Mouse (Mus musculus) cerebellum, postnatal 36 days (tissue): ENCODE results near the gene Gm8439.

Experiments used
- DNase-seq, 2 experiments: peaks; one replicate each; pipeline ENCODE4 v3.0.0; 2021 to 2022; ENCODE audit warnings: mixed read lengths in 2 of 2

The Gm8439 gene

DNA sequence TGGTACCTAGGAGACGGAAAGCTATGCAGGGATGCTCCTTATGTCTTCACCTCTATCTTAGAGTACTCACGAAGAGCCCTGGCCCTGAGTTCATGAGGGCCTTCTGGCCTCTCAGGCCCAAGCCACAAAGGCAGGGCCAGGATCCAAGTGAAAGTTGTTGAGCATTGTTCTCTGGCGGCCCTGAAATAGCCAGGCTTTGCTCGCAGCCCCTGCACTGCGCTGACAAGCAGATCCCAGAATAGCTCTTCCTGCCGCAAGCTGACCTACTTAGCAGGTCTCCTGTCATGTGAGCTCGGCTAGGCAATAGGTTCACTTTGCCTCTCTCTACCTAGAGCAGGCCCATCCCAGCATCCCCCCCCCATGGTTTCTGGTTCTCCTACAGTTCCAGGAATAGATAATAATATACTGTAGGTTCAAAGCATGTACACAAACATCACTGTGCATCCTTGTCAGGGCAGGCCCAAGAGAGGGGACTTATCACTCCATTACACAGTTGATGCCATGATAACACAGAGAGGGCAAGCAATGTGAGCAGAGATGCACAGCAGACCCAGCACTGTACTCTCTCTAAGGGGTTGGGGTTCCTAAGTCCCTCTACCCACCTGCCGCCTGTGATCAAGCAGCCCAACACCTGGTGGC lies 25.3 kb downstream of the Gm8439 start:
- peak; percentile 85 to 90 for DNase-seq

DNA sequence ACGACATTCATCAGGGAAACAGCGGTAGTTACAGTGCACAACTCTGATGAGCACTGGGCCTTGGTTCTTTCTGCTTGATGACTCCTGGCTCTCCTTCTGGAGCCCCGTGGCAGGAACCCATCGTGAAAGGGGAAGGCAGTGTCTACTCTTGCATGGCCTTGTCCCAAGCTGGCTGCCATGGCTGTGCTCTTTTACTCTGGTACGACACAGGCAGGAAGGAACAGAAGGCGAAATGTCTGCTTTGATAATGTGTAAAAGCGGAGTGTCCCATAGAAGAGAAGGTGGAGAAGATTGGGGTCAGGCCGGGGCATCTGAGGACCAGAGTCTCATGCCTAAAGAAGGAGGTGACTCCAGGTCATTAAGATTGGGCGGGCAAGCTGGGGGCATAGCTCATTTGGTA lies 26.1 kb downstream of the Gm8439 start:
- peak in 1 of 2 experiments; percentile 44 for DNase-seq

DNA sequence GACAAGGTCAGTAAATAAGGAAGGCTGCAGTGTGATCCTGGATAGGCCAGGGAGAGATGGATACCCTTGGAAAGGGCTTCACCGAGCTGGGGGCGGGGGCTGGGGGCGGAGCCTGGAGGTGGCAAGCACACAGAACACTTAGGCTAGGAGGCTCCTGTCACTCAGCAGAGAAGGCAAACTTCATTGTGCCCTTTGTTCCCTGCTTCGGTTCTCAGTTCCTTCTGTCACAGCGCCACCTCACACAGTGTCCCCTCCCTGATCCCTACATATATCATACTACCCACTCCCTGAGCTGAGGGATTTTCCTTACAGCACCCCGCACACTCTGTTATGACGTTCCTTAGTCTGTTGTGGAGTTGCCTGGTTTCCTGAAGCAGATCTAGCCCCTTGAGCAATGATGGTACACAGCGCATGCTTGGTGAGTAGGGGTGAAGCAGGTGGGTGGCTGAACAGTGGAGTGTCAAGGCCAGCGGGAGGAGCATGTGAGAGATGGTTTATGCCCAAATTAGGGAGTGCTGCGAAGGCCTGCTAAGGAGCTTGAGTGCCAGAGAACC lies 27.1 kb downstream of the Gm8439 start:
- DNase-seq = peak; percentile 54 to 58

DNA sequence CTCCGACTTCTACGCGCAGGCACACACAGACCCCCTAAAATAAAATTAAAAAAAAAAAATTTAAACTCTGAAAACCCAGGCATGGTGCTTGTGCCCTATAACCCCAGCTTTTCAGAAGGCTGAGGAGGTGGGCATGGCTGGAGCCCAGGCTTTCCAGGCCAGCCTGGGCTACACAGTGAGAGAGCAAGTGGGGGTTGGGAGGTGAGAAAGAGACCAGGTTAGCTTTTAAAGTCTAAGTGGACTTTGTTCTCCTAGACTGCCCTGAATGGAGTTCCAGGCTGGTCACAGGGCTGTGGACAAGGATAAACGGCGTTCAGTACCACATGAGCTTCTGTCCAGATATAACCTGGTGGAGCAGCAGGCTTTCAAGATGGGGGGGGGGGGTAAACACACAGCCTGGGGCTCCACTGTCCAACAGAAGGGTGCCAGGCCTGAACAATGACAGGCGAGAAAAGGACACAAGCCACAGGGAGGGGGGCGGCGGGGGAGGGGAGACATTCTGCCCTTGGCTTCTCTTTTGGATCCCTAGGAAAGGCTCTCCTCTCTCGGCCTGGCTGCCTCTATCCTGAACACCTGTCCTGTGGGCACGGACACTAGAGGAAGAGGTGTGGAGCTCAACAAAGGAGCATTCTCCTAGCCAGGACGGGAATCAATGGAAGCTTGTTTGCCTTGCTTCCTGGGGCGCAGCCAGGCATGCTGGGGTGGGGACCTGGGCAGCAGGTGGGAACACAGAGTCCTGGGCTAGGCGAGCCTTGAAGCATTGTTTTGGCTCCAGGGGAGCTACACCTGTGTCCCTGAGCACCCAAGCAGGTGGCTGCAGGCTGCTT lies 27.9 kb downstream of the Gm8439 start:
- peak; percentile 54 to 63 for DNase-seq

DNA sequence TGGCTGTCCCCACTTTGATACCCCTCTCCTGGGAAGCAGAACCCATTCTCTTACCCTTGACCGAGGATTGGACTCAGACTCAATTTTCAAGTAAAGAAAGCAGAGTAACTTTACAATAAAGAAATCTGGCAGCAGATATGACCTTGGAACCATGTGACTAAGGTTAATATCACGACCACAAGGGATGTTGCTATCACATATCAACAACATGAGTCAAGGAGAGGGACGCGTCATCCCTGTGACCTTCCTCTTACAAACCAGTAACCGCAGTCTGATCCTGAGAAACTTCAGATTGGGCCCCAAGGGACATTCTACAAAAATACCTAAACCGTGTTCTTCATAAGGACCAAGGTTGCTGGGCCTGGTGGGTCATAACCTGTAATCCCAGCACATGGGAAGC lies 39.2 kb downstream of the Gm8439 start:
- DNase-seq = no peak

DNA sequence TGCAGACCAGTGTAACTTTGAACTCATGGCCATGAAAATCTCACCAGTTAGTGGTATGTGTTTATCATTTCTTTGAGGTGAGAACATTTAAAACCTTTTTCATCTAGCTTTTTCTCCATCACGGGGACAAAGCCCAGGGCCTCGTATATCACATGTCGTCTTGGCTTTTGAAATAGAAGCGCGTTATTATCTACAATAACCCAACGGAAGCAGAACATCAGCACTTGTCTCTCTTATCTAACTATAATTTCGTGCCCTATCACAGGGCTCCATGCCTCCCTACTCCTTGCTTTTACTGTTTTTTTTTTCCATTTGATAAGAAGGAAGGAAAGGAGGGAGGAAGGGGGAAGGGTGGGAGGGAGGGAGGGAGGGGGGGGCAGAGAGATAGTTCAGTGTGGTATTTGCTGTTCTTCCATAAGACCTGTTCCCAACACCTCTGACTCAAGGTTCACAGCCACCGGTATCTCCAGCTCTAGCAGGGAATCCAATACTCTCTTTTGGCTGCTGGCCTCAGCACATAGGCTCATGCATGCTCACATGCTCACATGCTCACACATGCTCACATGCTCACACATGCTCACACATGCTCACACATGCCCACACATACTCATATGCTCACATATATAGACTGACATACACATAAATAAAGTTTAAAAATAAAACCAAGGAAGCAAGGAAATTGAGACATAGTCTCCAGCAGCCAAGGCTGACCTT lies 41.8 kb downstream of the Gm8439 start:
- DNase-seq = no peak

DNA sequence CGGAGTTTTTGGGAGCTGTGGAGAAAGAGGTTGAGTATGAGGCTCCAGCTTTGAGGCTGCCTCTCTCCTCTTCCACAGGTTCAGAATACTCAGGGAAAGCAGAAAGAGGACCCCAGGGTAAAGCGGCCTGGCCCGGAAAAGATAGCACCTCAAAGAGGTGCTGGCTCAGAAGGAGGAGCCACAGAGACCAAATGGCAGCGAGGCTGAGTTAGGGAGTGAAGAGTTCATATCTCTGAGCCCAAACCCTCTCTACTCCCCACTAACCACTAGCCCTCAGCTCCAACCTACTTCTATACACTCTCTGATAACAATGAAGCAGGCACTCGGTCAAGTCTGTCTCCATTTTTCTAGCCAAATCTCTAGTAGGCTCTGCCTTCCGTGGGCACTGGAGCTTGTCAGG lies 43.3 kb downstream of the Gm8439 start:
- DNase-seq = no peak

DNA sequence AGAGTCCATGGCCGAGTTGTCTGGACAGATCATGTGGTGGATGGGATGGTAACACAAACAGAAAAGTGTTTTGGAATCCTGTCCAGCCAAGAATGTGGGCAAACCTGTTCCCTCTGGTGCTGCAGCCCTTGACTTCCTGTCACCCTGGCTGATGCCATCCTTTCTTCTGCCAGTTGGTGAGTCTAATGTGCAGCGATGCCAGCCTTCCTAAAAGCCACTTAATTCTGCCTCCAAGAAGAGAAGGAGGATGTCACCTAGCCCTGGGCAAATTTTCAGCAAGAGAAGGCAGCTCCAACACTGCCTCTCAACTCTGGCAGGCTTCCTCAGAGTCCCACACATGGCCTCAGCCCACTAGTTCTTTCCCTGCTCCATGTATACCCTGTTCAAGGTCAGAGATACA lies 46.8 kb downstream of the Gm8439 start:
- peak; percentile 15 to 37 for DNase-seq

DNA sequence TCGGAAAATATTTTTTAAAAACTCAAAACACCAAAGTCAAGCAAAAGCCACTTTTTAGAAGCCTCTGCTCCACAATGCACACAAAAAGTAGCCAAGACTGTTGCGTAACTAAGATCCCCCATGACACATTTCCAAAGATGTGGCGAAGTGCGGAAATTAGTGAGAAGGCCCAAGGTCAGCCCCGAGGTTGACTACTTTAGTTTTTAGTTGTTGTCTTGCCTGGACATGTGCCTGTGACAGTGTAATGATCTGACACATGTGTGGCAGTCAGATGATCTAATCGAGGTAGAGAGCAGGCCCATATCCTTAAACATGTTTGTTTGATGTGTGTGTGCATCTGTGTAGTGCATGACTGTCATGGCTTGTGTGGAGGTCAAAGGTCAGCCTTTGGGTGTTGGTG lies 53.4 kb downstream of the Gm8439 start:
- DNase-seq = no peak

DNA sequence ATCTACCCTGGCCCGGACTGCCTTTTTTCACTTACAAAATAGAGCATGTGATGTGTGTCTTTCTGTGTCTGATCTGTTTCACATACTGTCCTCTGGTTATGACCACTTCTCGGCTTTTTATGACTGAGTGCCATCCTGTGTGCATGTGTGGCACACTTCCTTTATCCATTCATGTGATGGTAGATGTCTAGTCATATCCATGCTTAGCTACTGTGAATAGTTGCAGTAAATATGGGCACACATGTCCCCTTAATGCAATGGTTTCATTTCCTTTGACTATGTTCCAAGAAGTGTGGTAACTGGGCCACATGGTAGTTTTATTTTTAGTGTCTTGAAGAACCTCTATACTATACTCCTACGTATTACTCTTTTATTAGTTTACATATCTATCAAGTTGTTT lies 55.4 kb downstream of the Gm8439 start:
- DNase-seq = no peak

DNA sequence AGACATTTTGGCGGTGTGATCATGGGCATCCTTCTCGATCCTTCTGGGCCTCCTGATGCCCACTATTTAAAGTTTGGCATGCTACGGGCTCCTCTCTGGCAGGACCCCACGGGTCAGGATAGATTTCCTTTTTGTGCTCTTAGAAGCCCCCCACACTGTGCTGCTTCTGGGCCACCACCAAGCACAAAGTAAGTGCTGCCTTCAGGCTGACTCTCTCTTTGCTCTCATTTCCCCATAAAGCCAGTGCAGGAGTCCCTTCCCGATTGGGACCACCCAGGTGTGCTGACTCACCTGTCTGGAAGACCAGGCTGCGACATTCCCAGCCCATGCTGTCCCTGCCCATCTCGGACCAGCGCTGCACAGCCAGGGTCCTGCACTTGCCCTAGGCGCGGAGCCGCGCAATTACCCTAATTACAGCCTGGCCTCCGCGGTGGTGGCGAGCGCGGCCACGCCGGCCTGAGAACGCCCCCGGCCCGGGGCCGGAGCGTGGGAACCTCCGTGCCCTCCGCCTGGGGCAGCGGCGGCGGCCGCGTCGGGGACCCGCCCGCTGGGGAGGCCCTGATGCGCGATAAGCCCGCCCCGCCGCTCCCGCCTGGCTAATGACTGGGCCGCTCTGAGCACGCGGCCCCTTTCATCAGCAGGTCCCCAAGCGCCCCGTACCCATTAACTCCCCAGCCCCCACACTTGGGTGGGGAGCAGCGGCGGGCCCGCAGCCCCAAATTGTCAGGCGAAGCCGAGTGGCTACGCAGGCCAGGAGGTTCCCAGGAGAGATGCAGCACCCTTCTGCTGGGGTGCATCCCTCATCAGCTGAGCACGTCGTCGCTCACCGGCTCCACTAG lies 61.0 kb downstream of the Gm8439 start:
- DNase-seq = peak; percentile 48 to 58

DNA sequence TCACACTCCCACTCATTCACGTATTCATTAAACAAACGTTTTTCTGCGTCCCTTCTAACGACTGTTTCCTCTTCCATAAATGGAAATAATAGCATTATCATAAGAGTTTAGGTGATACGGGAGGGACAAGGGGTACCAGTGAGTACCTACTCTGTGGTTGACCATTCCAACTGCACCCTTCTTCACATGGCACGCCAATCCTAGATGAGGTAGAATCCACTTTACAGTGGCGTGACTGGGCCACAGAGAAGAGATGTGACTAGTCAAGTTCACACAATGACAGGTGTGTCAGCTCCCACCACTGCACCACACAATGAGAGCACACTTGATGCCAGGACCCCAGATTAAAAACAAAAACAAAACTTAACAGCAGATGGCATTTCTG lies 61.7 kb downstream of the Gm8439 start:
- DNase-seq = no peak

DNA sequence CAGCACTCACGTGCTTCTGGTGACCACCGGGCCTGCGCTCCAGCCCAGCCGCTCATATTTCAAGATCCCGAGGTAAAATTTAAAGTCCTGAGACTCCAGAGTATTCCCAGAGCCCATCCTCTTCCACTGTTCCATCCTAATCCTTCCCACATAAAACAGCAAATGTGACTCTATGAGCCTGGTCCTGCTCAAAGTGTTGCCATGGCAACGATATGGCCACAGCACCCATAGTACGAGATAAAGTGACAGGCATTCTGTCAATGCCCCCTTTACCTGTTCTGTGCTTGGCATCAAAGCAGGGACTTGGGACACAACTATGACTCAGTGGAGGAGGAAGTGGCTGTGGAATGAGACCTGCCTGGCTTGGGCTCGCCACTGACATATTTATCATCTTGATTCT lies 67.4 kb downstream of the Gm8439 start:
- no peak for DNase-seq
